Mouse (Mus musculus) C2C12 (cell line): ENCODE measurements around the gene Dpysl5. TPM values are rescaled to one million over a fixed set of nuclear protein-coding genes. Genes with fewer than 3 reads are reported as not detected.

ENCODE experiments used
- H3K27me3 ChIP-seq: one replicate; pipeline ENCODE4 v1.6.1; 2011; ENCODE audit not compliant: control insufficient read depth, insufficient read depth, insufficient read length
- H3K36me3 ChIP-seq: one replicate; pipeline ENCODE4 v1.6.1; 2011; ENCODE audit not compliant: control insufficient read depth, insufficient read depth
- H3K4me3 ChIP-seq: one replicate; pipeline ENCODE4 v1.5.1; 2011; ENCODE audit warnings: mild to moderate bottlenecking, control low read depth; ENCODE audit not compliant: poor library complexity, insufficient read depth, severe bottlenecking
- H3K79me2 ChIP-seq: one replicate; pipeline ENCODE4 v1.6.1; 2011; ENCODE audit not compliant: control insufficient read depth, insufficient read depth
- H3K79me3 ChIP-seq: one replicate; pipeline ENCODE4 v1.6.1; 2011; ENCODE audit warnings: low read depth, control low read depth
- H3ac ChIP-seq: one replicate; pipeline ENCODE3; 2011; ENCODE audit warnings: low read depth; ENCODE audit not compliant: control insufficient read depth, insufficient read length
- CEBPB ChIP-seq: IDR thresholded peaks from one replicate; pipeline ENCODE4 v1.6.1; 2011; ENCODE audit warnings: low read depth, mild to moderate bottlenecking, control low read depth, moderate library complexity
- CTCF ChIP-seq: IDR thresholded peaks from one replicate; pipeline ENCODE4 v1.5.1; 2011; ENCODE audit not compliant: control insufficient read depth, insufficient read depth, insufficient read length
- FOSL1 ChIP-seq: IDR thresholded peaks from one replicate; pipeline ENCODE4 v1.8.0; 2011; ENCODE audit warnings: mild to moderate bottlenecking, low read length; ENCODE audit not compliant: poor library complexity, insufficient read depth, severe bottlenecking
- MAX ChIP-seq: IDR thresholded peaks from one replicate; pipeline ENCODE4 v1.6.1; 2011; ENCODE audit warnings: mild to moderate bottlenecking, control low read depth
- MYOD1 ChIP-seq: IDR thresholded peaks from one replicate; pipeline ENCODE4 v1.6.1; 2011; ENCODE audit warnings: low read depth; ENCODE audit not compliant: control insufficient read depth, insufficient read length
- MYOG ChIP-seq: IDR thresholded peaks from one replicate; pipeline ENCODE4 v1.6.1; 2011; ENCODE audit not compliant: control insufficient read depth, insufficient read length; ENCODE audit errors: extremely low read depth
- USF1 ChIP-seq: IDR thresholded peaks from one replicate; pipeline ENCODE4 v1.6.1; 2011; ENCODE audit warnings: low read depth, mild to moderate bottlenecking, control low read depth, moderate library complexity
- polyA plus RNA-seq: library from polyadenylated mRNA; unstranded; fragments of >200 nt; fragmentation: generic; extraction: Trizol; gene quantifications from one replicate; pipeline ENCODE4 v1.2.1, GENCODE M21; 2012; ENCODE audit warnings: missing spikeins

Gene Dpysl5
- polyA plus RNA-seq, 1 experiment, result 0.01 TPM

DNA sequence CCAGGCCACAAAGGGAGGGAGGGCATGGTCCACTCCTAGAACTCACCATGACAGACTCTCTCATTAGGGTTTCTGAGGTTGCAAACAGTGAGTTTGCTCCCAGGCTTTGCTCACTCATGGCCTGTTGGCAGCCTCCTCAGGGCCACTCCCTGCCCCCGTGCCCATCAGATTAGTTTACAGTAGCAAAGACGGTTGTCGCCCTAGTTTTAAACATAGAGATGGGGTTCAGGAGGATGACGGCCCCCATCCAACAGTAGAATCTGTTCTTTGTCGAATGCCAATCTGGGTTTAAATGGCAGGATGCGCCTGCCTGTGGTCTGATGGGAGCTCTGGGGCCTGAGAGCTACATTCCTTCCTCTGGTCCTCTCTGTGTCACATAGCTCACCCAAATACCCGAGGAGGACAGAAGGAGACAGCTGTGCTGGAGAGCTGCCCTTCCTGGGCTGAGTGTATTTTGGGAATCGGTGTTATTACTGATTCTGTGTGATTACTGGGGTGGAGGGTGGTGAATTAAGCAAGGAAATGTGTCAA is 105.0 kb downstream of the Dpysl5 start:
- TF ChIP-seq MYOD1 (peak; percentile 14), CEBPB (no peak)
- Histone ChIP-seq H3K27me3 (peaks cover 15% of the 10 kb centered on the region), H3K36me3 (no peaks in the 10 kb centered on the region), H3ac (no peak overlapping the region), H3K79me2 (peaks cover 5% of the 10 kb centered on the region), H3K4me3 (no peak overlapping the region), H3K79me3 (peaks cover 3% of the 10 kb centered on the region)

DNA sequence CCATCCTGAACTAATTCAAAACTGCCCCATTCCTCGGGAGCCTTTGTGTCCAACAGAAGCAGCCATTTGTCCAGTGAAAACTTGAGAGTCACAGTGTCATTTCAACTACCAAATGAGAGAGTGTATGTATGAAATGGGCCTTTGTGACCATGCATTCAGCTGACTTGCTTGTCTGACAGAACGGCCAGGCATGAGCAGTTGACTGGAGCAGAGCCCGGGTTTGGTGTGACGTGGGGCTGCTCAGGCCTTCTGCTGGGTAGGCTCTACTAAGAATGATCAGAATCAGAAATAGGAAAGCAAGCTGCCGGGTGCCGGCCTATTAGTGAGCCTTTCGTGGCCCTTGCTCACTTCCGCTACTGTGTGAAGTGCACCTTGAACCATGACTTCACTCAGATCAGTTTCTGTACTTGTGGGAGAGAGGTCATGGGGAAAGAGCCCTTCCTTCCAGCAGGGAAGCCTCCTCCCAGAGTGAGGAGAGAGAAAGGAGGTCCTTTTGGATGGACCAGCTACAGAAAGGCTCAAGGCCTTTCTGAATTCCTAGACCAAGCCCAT is 107.5 kb downstream of the Dpysl5 start:
- H3K36me3 ChIP-seq, result no peaks in the 10 kb centered on the region
- no peak overlapping the region for H3K4me3 ChIP-seq
- no peak for TF ChIP-seq FOSL1
- TF ChIP-seq CEBPB, result no peak
- no peak for TF ChIP-seq MYOD1
- TF ChIP-seq USF1, result no peak
- TF ChIP-seq CTCF, result no peak
- no peak for TF ChIP-seq MAX
- no peak for TF ChIP-seq MYOG
- H3K79me3 ChIP-seq, result peaks cover 3% of the 10 kb centered on the region
- no peak overlapping the region for H3ac ChIP-seq
- no peaks in the 10 kb centered on the region for H3K27me3 ChIP-seq
- H3K79me2 ChIP-seq, result peaks cover 5% of the 10 kb centered on the region

DNA sequence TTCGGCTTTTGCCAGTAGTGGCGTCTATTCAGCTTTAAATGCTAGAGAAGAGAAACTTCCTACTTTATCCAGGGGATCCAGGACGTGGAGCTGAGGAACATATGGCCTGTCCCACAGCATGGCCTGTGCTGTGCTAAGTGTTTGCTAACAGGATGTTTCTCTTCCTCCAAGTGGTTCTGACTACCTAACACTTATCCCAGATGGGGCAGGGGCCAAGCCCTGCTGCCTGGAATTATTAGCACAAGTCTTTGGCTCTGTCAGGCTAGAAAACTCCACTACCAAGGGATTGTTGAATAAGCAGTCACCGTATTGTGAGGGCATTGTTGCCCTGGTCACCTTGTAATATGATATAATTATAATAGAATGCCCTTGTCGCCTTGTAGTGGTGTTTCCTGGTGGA is 111.3 kb downstream of the Dpysl5 start:
- Histone ChIP-seq H3K4me3 (no peak overlapping the region), H3K36me3 (no peaks in the 10 kb centered on the region), H3K79me3 (no peaks in the 10 kb centered on the region), H3ac (no peak overlapping the region), H3K27me3 (no peaks in the 10 kb centered on the region), H3K79me2 (no peaks in the 10 kb centered on the region)
- TF ChIP-seq FOSL1, result no peak
- TF ChIP-seq USF1, result no peak
- TF ChIP-seq MYOD1, result no peak
- TF ChIP-seq MYOG, result no peak
- no peak for TF ChIP-seq MAX
- no peak for TF ChIP-seq CEBPB
- no peak for TF ChIP-seq CTCF

DNA sequence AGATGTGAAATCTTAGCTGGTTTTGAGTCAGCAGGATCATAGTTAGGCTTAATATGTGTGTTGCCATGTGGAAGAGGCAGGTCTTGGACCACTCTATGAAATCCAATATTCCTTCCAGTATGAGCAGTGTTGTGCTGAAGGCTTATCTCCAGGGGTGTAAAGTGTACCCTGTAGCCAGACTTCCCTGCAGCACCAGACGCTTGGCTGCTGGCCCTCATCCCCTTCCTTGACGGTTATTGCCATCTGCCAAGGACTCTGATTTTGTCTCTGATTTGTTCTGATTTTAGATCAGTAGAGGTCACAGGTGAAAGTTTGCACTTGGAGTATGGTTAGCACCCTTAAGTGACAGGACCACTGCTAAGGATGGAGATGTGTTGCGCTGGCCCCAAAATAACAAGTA is 111.7 kb downstream of the Dpysl5 start:
- Histone ChIP-seq H3K36me3 (no peaks in the 10 kb centered on the region), H3K79me2 (no peaks in the 10 kb centered on the region), H3K27me3 (no peaks in the 10 kb centered on the region), H3K4me3 (no peak overlapping the region), H3ac (no peak overlapping the region), H3K79me3 (no peaks in the 10 kb centered on the region)
- TF ChIP-seq CTCF, result no peak
- TF ChIP-seq MYOD1, result no peak
- no peak for TF ChIP-seq MYOG
- TF ChIP-seq MAX, result no peak
- TF ChIP-seq FOSL1, result no peak
- no peak for TF ChIP-seq USF1

DNA sequence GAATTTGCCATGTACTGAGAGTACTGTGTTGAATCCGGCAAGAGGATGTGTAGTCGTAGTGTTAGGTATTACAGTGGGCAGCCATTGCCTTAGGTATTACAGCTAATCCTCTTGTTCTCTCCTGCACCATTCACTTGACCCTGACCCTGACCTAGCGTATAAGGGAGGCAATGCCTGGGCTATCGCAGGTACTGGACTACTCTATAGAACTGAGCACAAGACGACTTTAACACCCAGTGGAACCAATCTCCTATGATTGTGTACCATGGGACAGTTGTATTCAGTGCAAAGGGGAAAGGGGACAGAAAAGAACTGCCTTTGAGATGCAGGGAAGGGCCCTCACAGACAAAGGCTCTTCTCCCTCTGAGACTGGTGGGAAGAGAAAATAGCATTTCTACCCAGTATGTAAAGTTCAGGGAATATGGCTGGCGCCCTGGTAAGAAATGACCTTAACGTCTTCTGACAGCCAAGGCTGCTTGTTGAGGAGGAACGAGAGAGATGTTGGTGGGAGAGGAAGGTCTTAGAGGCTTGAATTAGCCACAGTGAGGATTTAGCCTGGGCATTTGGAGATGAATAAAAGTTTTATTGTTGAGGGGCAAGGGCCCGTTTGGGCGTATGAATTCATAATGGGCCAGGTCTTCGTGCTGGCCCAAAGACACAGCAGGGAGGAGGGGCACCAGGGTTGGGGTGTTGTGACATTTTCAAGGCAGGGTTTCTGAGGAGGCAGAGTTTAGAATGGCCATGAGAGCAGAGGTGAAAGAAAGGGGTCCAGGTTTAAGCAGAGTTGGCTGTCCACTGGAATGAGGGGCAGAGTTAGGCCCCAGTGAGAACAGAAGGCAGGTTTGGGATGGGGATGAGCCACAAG is 113.0 kb downstream of the Dpysl5 start:
- Histone ChIP-seq H3K79me2 (no peaks in the 10 kb centered on the region), H3K4me3 (no peak overlapping the region), H3K79me3 (no peaks in the 10 kb centered on the region), H3K27me3 (no peaks in the 10 kb centered on the region), H3ac (no peak overlapping the region), H3K36me3 (no peaks in the 10 kb centered on the region)
- TF ChIP-seq MYOD1, result no peak
- no peak for TF ChIP-seq FOSL1
- no peak for TF ChIP-seq CTCF
- no peak for TF ChIP-seq CEBPB
- no peak for TF ChIP-seq MAX
- no peak for TF ChIP-seq USF1
- TF ChIP-seq MYOG, result no peak
